20 mouse cellular contexts compared by ENCODE assay signal in genomic region chr12:51323604-51324003, GRCm38 (mm10). TPM values are rescaled to one million over a fixed set of nuclear protein-coding genes. Genes with fewer than 3 reads are reported as not detected.
DNase-seq lines count a peak whose midpoint lies in the region; ATAC-seq and TF ChIP-seq lines count a peak whose summit lies in the region.
"Had no signal": no experiment of that assay in that cellular context is flagged by ENCODE, and none has a peak within 500 bp of the region (broad histone marks: within the 10 kb centered on the region; RNA-seq: fewer than 3 reads in every experiment).

No protein-coding gene starts in this region.

- CTCF ChIA-PET in Patski (lab: Charles Lee) = no interaction called here

- H3K4me3 ChIP-seq in intestine, postnatal 0 days (ENCODE audit: low read depth, low read length) = no peak overlapping the region
- H3K4me3 ChIP-seq in intestine, embryonic 16.5 days (ENCODE audit: low read length) = no peak overlapping the region
- H3K4me3 ChIP-seq in lung, postnatal 0 days (ENCODE audit: low read depth, low read length) = no peak overlapping the region
- H3K4me3 ChIP-seq: hindbrain, embryonic 12.5 days; midbrain, embryonic 13.5 days; neural tube, embryonic 12.5 days had no signal

- peak; percentile 11 for DNase-seq in lung, postnatal 0 days (ENCODE audit: low spot score)
- no peak for DNase-seq in lung, postnatal 10 days
- DNase-seq in Patski (ENCODE audit: low read depth, low spot score) = no peak
- no peak for DNase-seq in adrenal gland, adult 18-20 months (ENCODE audit: low spot score in 2 of 2)
- DNase-seq in urinary bladder, postnatal 36 days (ENCODE audit: low spot score in 2 of 2) = no peak
- DNase-seq: cerebellum, adult 9-11 months; gastrocnemius, postnatal 14 days; heart, postnatal 10 days; left cerebral cortex, postnatal 4 days; liver; lung, adult 2 months had no signal

- no peak overlapping the region for H3K9ac ChIP-seq in intestine, postnatal 0 days (ENCODE audit: low read depth, low read length)
- no peak overlapping the region for H3K9ac ChIP-seq in intestine, embryonic 16.5 days (ENCODE audit: low read depth, low read length)
- H3K9ac ChIP-seq in lung, postnatal 0 days (replicated peaks; ENCODE audit: low read depth) = no peak overlapping the region
- H3K9ac ChIP-seq: hindbrain, embryonic 12.5 days; midbrain, embryonic 13.5 days; neural tube, embryonic 12.5 days had no signal

- no peak for TF ChIP-seq EP300 in lung, postnatal 0 days (IDR thresholded peaks at IDR 0.05)

- ATAC-seq in intestine, postnatal 0 days = no peak
- no peak for ATAC-seq in intestine, embryonic 16.5 days
- ATAC-seq in lung, postnatal 0 days = no peak
- no peak for ATAC-seq in Patski
- ATAC-seq: CD4-positive, CD25-positive, alpha-beta regulatory T cell, adult 4 months; inflammation-experienced regulatory T-cells, adult 6 months; midbrain, embryonic 13.5 days had no signal

- H3K27ac ChIP-seq in intestine, postnatal 0 days (ENCODE audit: low read depth, low read length) = no peak overlapping the region
- no peak overlapping the region for H3K27ac ChIP-seq in intestine, embryonic 16.5 days (ENCODE audit: low read length)
- no peak overlapping the region for H3K27ac ChIP-seq in lung, postnatal 0 days (ENCODE audit: low read length)
- H3K27ac ChIP-seq: hindbrain, embryonic 12.5 days; midbrain, embryonic 13.5 days; neural tube, embryonic 12.5 days had no signal

- TF ChIP-seq CTCF in intestine, postnatal 0 days (IDR thresholded peaks at IDR 0.05; ENCODE audit: low read depth) = peak; percentile 37
- peak; percentile 55 for TF ChIP-seq CTCF in lung, postnatal 0 days (IDR thresholded peaks at IDR 0.05)
- TF ChIP-seq CTCF in Patski (IDR thresholded peaks at IDR 0.05) = peak; percentile 15

- H3K27me3 ChIP-seq in intestine, postnatal 0 days (replicated peaks; ENCODE audit: control insufficient read depth, insufficient read depth, low read length) = no peaks in the 10 kb centered on the region
- no peaks in the 10 kb centered on the region for H3K27me3 ChIP-seq in intestine, embryonic 16.5 days (replicated peaks; ENCODE audit: control insufficient read depth, insufficient read depth, low read length)
- no peaks in the 10 kb centered on the region for H3K27me3 ChIP-seq in lung, postnatal 0 days (replicated peaks; ENCODE audit: insufficient read depth, low read length)
- H3K27me3 ChIP-seq in Patski = peaks cover 2% of the 10 kb centered on the region
- H3K27me3 ChIP-seq: hindbrain, embryonic 12.5 days; midbrain, embryonic 13.5 days; neural tube, embryonic 12.5 days had no signal

- 68% methylated on average over 3 of the region's 3 CpGs for WGBS in intestine, postnatal 0 days
- WGBS in intestine, embryonic 16.5 days = 76% methylated on average over 3 of the region's 3 CpGs
- 74% methylated on average over 3 of the region's 3 CpGs for WGBS in lung, postnatal 0 days

- no peak overlapping the region for H3K4me2 ChIP-seq in intestine, postnatal 0 days (replicated peaks; ENCODE audit: low read depth)
- no peak overlapping the region for H3K4me2 ChIP-seq in intestine, embryonic 16.5 days (ENCODE audit: low read depth, low read length)
- no peak overlapping the region for H3K4me2 ChIP-seq in lung, postnatal 0 days (replicated peaks; ENCODE audit: low read depth, low read length)
- H3K4me2 ChIP-seq: heart, embryonic 11.5 days; hindbrain, embryonic 12.5 days; midbrain, embryonic 13.5 days; neural tube, embryonic 12.5 days had no signal

- H3K9me3 ChIP-seq in intestine, postnatal 0 days (ENCODE audit: control insufficient read depth) = no peaks in the 10 kb centered on the region
- no peaks in the 10 kb centered on the region for H3K9me3 ChIP-seq in intestine, embryonic 16.5 days (ENCODE audit: control insufficient read depth, low read length)
- H3K9me3 ChIP-seq in lung, postnatal 0 days (ENCODE audit: low read length) = no peaks in the 10 kb centered on the region
- H3K9me3 ChIP-seq: G1E; hindbrain, embryonic 12.5 days; midbrain, embryonic 13.5 days; neural tube, embryonic 12.5 days had no signal

- in situ Hi-C loops in Patski (cut with MboI; ENCODE audit: low pct_unique_long_range_greater_than_20kb) = no loop called here

- H3K4me1 ChIP-seq in intestine, postnatal 0 days (replicated peaks; ENCODE audit: control insufficient read depth, insufficient read depth, low read length) = no peaks in the 10 kb centered on the region
- no peaks in the 10 kb centered on the region for H3K4me1 ChIP-seq in intestine, embryonic 16.5 days (ENCODE audit: control insufficient read depth, insufficient read depth, low read length)
- H3K4me1 ChIP-seq in lung, postnatal 0 days (ENCODE audit: insufficient read depth, low read depth, low read length) = peaks cover 4% of the 10 kb centered on the region; the same call in 1 of the 2 replicates
- H3K4me1 ChIP-seq: hindbrain, embryonic 12.5 days; midbrain, embryonic 13.5 days; neural tube, embryonic 12.5 days had no signal

- POLR2A ChIA-PET in Patski (lab: Charles Lee) = no interaction called here

- no peaks in the 10 kb centered on the region for H3K36me3 ChIP-seq in intestine, postnatal 0 days (ENCODE audit: control insufficient read depth, insufficient read depth)
- no peaks in the 10 kb centered on the region for H3K36me3 ChIP-seq in intestine, embryonic 16.5 days (ENCODE audit: control insufficient read depth, insufficient read depth, low read length)
- H3K36me3 ChIP-seq in lung, postnatal 0 days (ENCODE audit: insufficient read depth, low read length) = no peaks in the 10 kb centered on the region
- H3K36me3 ChIP-seq: G1E; hindbrain, embryonic 12.5 days; midbrain, embryonic 13.5 days; neural tube, embryonic 12.5 days had no signal

RNA-seq across cellular contexts. Expression of gene G2e3, which starts 24.3 kb away (rescaled TPM):
- polyA plus RNA-seq in intestine, postnatal 0 days (2015; fragmentation: Nextera tagmentation; extraction: Ambion mirVana) = 7.4 and 7.5 TPM in 2 replicates
- 16.6 and 19.3 TPM in 2 replicates for polyA plus RNA-seq in intestine, embryonic 16.5 days (2015; fragmentation: Nextera tagmentation; extraction: Ambion mirVana)
- 7.5 and 9.1 TPM in 2 replicates for polyA plus RNA-seq in lung, postnatal 0 days (2015; fragmentation: Nextera tagmentation; extraction: Ambion mirVana)
- polyA plus RNA-seq in Patski (2021) = 11.5 TPM
- total RNA-seq in adrenal gland, adult 18-20 months (2021) = 1 to 10 TPM; 5.3 to 8.0 TPM

RNA-seq across cellular contexts. Expression of gene Scfd1, which starts 53.7 kb away (rescaled TPM):
- polyA plus RNA-seq in intestine, postnatal 0 days (2015; fragmentation: Nextera tagmentation; extraction: Ambion mirVana) = 68.5 and 69.6 TPM in 2 replicates
- polyA plus RNA-seq in intestine, embryonic 16.5 days (2015; fragmentation: Nextera tagmentation; extraction: Ambion mirVana) = 75.8 and 76.0 TPM in 2 replicates
- polyA plus RNA-seq in lung, postnatal 0 days (2015; fragmentation: Nextera tagmentation; extraction: Ambion mirVana) = 61.2 and 62.5 TPM in 2 replicates
- polyA plus RNA-seq in Patski (2021) = 62.1 TPM
- 10 to 100 TPM; 54.2 to 64.6 TPM for total RNA-seq in adrenal gland, adult 18-20 months (2021)
